Mouse (Mus musculus): ENCODE data around the gene Pogk. TPM values are rescaled to one million over a fixed set of nuclear protein-coding genes. Genes with fewer than 3 reads are reported as not detected.

The Pogk gene
- 41.5 and 43.3 TPM in 2 replicates for polyA plus RNA-seq (2014; fragmentation: Nextera tagmentation; extraction: Ambion mirVana)

GRCm38 (mm10) chr1:166409701-166410220 is at the start of gene Pogk:
Gene Pogk (minus strand): TSS chr1:166409863.
- Histone ChIP-seq H3K27ac (ENCODE audit: low read depth, low read length) (peak within 1 kb of the TSS; percentile 42; the same call in 1 of the 2 replicates), H3K4me3 (ENCODE audit: low read depth, low read length) (peak within 1 kb of the TSS; percentile 66), H3K4me1 (ENCODE audit: control insufficient read depth, insufficient read depth, low read length) (no peaks in the 10 kb centered on the region; the same call in 1 of the 2 replicates), H3K4me2 (ENCODE audit: low read depth) (peak within 1 kb of the TSS; percentile 49), H3K36me3 (ENCODE audit: control insufficient read depth, insufficient read depth, low read length) (peaks cover 5% of the 10 kb centered on the region; the same call in 1 of the 2 replicates), H3K9ac (ENCODE audit: low read length) (peak within 1 kb of the TSS; percentile 92), H3K9me3 (ENCODE audit: control insufficient read depth, low read length) (peaks cover 9% of the 10 kb centered on the region; the same call in 1 of the 2 replicates), H3K27me3 (ENCODE audit: control insufficient read depth, insufficient read depth, low read length) (no peaks in the 10 kb centered on the region)
- whole genome bisulfite sequencing = 7% methylated on average over 48 of the region's 49 CpGs
- DNase-seq (ENCODE audit: low spot score) (peak; percentile 95), ATAC-seq (ENCODE audit: insufficient read depth, low FRiP score, low TSS enrichment) (peak; percentile 96)

- H3K9me3 ChIP-seq (ENCODE audit: control insufficient read depth, low read length) = no peaks in the 10 kb centered on the region
- H3K4me3 ChIP-seq (ENCODE audit: low read depth, low read length) = no peak overlapping the region
- 98% methylated on average over 3 of the region's 3 CpGs for WGBS
- no peaks in the 10 kb centered on the region for H3K4me1 ChIP-seq (ENCODE audit: control insufficient read depth, insufficient read depth, low read length)
- no peaks in the 10 kb centered on the region for H3K27me3 ChIP-seq (ENCODE audit: control insufficient read depth, insufficient read depth, low read length)
- no peak overlapping the region for H3K9ac ChIP-seq (ENCODE audit: low read length)
- no peak for DNase-seq (ENCODE audit: low spot score)
- H3K4me2 ChIP-seq (ENCODE audit: low read depth) = no peak overlapping the region
- H3K27ac ChIP-seq (ENCODE audit: low read depth, low read length) = no peak overlapping the region
- H3K36me3 ChIP-seq (ENCODE audit: control insufficient read depth, insufficient read depth, low read length) = no peaks in the 10 kb centered on the region
- ATAC-seq (ENCODE audit: insufficient read depth, low FRiP score, low TSS enrichment) = no peak
Observed at GRCm38 (mm10) chr1:166441992-166442391, 32.3 kb upstream of the Pogk start.

GRCm38 (mm10) chr1:166439426-166439825 is 29.8 kb upstream of the Pogk start:
- ATAC-seq (ENCODE audit: insufficient read depth, low FRiP score, low TSS enrichment) (no peak), DNase-seq (ENCODE audit: low spot score) (no peak)
- Histone ChIP-seq H3K36me3 (ENCODE audit: control insufficient read depth, insufficient read depth, low read length) (no peaks in the 10 kb centered on the region), H3K27ac (ENCODE audit: low read depth, low read length) (no peak overlapping the region), H3K4me3 (ENCODE audit: low read depth, low read length) (no peak overlapping the region), H3K9me3 (ENCODE audit: control insufficient read depth, low read length) (no peaks in the 10 kb centered on the region), H3K27me3 (ENCODE audit: control insufficient read depth, insufficient read depth, low read length) (no peaks in the 10 kb centered on the region), H3K4me2 (ENCODE audit: low read depth) (no peak overlapping the region), H3K9ac (ENCODE audit: low read length) (no peak overlapping the region), H3K4me1 (ENCODE audit: control insufficient read depth, insufficient read depth, low read length) (no peaks in the 10 kb centered on the region)
- 71% methylated on average over 6 of the region's 6 CpGs for WGBS

- WGBS = 72% methylated on average over 10 of the region's 10 CpGs
- Histone ChIP-seq H3K4me3 (ENCODE audit: low read depth, low read length) (no peak overlapping the region), H3K27ac (ENCODE audit: low read depth, low read length) (no peak overlapping the region)
Observed at GRCm38 (mm10) chr1:166429809-166430431, 20.3 kb upstream of the Pogk start.

GRCm38 (mm10) chr1:166429053-166429452 is 19.4 kb upstream of the Pogk start:
- Histone ChIP-seq H3K9ac (ENCODE audit: low read length) (no peak overlapping the region), H3K4me1 (ENCODE audit: control insufficient read depth, insufficient read depth, low read length) (no peaks in the 10 kb centered on the region), H3K4me2 (ENCODE audit: low read depth) (no peak overlapping the region), H3K27ac (ENCODE audit: low read depth, low read length) (no peak overlapping the region), H3K27me3 (ENCODE audit: control insufficient read depth, insufficient read depth, low read length) (no peaks in the 10 kb centered on the region), H3K36me3 (ENCODE audit: control insufficient read depth, insufficient read depth, low read length) (no peaks in the 10 kb centered on the region), H3K4me3 (ENCODE audit: low read depth, low read length) (no peak overlapping the region), H3K9me3 (ENCODE audit: control insufficient read depth, low read length) (no peaks in the 10 kb centered on the region)
- DNase-seq (ENCODE audit: low spot score) = no peak
- ATAC-seq (ENCODE audit: insufficient read depth, low FRiP score, low TSS enrichment) = no peak
- 70% methylated on average over 3 of the region's 3 CpGs for WGBS

More at GRCm38 (mm10) chr1:166429809-166430431, 20.3 kb upstream of the Pogk start:
- Histone ChIP-seq H3K4me2 (ENCODE audit: low read depth) (no peak overlapping the region), H3K27me3 (ENCODE audit: control insufficient read depth, insufficient read depth, low read length) (no peaks in the 10 kb centered on the region), H3K4me1 (ENCODE audit: control insufficient read depth, insufficient read depth, low read length) (no peaks in the 10 kb centered on the region), H3K9ac (ENCODE audit: low read length) (no peak overlapping the region), H3K36me3 (ENCODE audit: control insufficient read depth, insufficient read depth, low read length) (no peaks in the 10 kb centered on the region), H3K9me3 (ENCODE audit: control insufficient read depth, low read length) (no peaks in the 10 kb centered on the region)
- DNase-seq (ENCODE audit: low spot score) (no peak), ATAC-seq (ENCODE audit: insufficient read depth, low FRiP score, low TSS enrichment) (no peak)

- H3K27me3 ChIP-seq (ENCODE audit: control insufficient read depth, insufficient read depth, low read length) = no peaks in the 10 kb centered on the region
- H3K4me2 ChIP-seq (ENCODE audit: low read depth) = no peak overlapping the region
- WGBS = 91% methylated on average over 3 of the region's 3 CpGs
- H3K27ac ChIP-seq (ENCODE audit: low read depth, low read length) = no peak overlapping the region
- no peaks in the 10 kb centered on the region; the same call in 1 of the 2 replicates for H3K4me1 ChIP-seq (ENCODE audit: control insufficient read depth, insufficient read depth, low read length)
- no peak overlapping the region for H3K4me3 ChIP-seq (ENCODE audit: low read depth, low read length)
- no peak for ATAC-seq (ENCODE audit: insufficient read depth, low FRiP score, low TSS enrichment)
- H3K9ac ChIP-seq (ENCODE audit: low read length) = no peak overlapping the region
- no peaks in the 10 kb centered on the region for H3K36me3 ChIP-seq (ENCODE audit: control insufficient read depth, insufficient read depth, low read length)
- peaks cover 9% of the 10 kb centered on the region; the same call in 1 of the 2 replicates for H3K9me3 ChIP-seq (ENCODE audit: control insufficient read depth, low read length)
- no peak for DNase-seq (ENCODE audit: low spot score)
Observed at GRCm38 (mm10) chr1:166412266-166412665, 2.6 kb upstream of the Pogk start.

- H3K27me3 ChIP-seq (ENCODE audit: control insufficient read depth, insufficient read depth, low read length) = no peaks in the 10 kb centered on the region
- H3K9ac ChIP-seq (ENCODE audit: low read length) = no peak overlapping the region
- no peak overlapping the region for H3K4me2 ChIP-seq (ENCODE audit: low read depth)
- DNase-seq (ENCODE audit: low spot score) (no peak), ATAC-seq (ENCODE audit: insufficient read depth, low FRiP score, low TSS enrichment) (no peak)
- H3K9me3 ChIP-seq (ENCODE audit: control insufficient read depth, low read length) = peaks cover 9% of the 10 kb centered on the region; the same call in 1 of the 2 replicates
- H3K36me3 ChIP-seq (ENCODE audit: control insufficient read depth, insufficient read depth, low read length) = no peaks in the 10 kb centered on the region
- WGBS = 100% methylated on average over 1 of the region's 1 CpGs
- no peak overlapping the region for H3K4me3 ChIP-seq (ENCODE audit: low read depth, low read length)
- no peak overlapping the region for H3K27ac ChIP-seq (ENCODE audit: low read depth, low read length)
- no peaks in the 10 kb centered on the region; the same call in 1 of the 2 replicates for H3K4me1 ChIP-seq (ENCODE audit: control insufficient read depth, insufficient read depth, low read length)
Observed at GRCm38 (mm10) chr1:166411541-166411940, 1.9 kb upstream of the Pogk start.

GRCm38 (mm10) chr1:166409177-166409700 is 424 bp downstream of the Pogk start:
- peaks cover 8% of the 10 kb centered on the region; the same call in 1 of the 2 replicates for H3K36me3 ChIP-seq (ENCODE audit: control insufficient read depth, insufficient read depth, low read length)
- peak overlapping the region; percentile 66 for H3K4me3 ChIP-seq (ENCODE audit: low read depth, low read length)
- H3K9me3 ChIP-seq (ENCODE audit: control insufficient read depth, low read length) = peaks cover 9% of the 10 kb centered on the region; the same call in 1 of the 2 replicates
- WGBS = 1% methylated on average over 40 of the region's 45 CpGs
- DNase-seq (ENCODE audit: low spot score) (no peak), ATAC-seq (ENCODE audit: insufficient read depth, low FRiP score, low TSS enrichment) (peak; percentile 75)
- H3K4me1 ChIP-seq (ENCODE audit: control insufficient read depth, insufficient read depth, low read length) = no peaks in the 10 kb centered on the region; the same call in 1 of the 2 replicates
- H3K27ac ChIP-seq (ENCODE audit: low read depth, low read length) = peak overlapping the region; percentile 42; the same call in 1 of the 2 replicates
- no peaks in the 10 kb centered on the region for H3K27me3 ChIP-seq (ENCODE audit: control insufficient read depth, insufficient read depth, low read length)
- H3K9ac ChIP-seq (ENCODE audit: low read length) = peak overlapping the region; percentile 92
- peak overlapping the region; percentile 49 for H3K4me2 ChIP-seq (ENCODE audit: low read depth)
